Mouse (Mus musculus) bone marrow, adult 2 months (tissue): ENCODE data around the gene Tfe3.

ENCODE experiments used
- CTCF ChIP-seq: fragments of 200-500 bp; IDR thresholded peaks from 2 replicates; pipeline ENCODE4 v1.5.1; 2011; ENCODE audit warnings: low read length, control low read depth; ENCODE audit not compliant: control insufficient read depth, insufficient read depth
- POLR2A ChIP-seq: fragments of 200-500 bp; IDR thresholded peaks from 2 replicates; pipeline ENCODE4 v1.6.1; 2011; ENCODE audit warnings: low read depth, mild to moderate bottlenecking, control low read depth, low read length, borderline replicate concordance; ENCODE audit not compliant: control insufficient read depth

GRCm38 (mm10) chrX:7743470-7743869 lies 18.9 kb upstream of the Tfe3 start:
- TF ChIP-seq CTCF: peak; percentile 28; the same call in 1 of the 2 replicates
- no peak for TF ChIP-seq POLR2A
